ENCODE assay signal across 10 mouse cellular contexts in the genomic region with DNA sequence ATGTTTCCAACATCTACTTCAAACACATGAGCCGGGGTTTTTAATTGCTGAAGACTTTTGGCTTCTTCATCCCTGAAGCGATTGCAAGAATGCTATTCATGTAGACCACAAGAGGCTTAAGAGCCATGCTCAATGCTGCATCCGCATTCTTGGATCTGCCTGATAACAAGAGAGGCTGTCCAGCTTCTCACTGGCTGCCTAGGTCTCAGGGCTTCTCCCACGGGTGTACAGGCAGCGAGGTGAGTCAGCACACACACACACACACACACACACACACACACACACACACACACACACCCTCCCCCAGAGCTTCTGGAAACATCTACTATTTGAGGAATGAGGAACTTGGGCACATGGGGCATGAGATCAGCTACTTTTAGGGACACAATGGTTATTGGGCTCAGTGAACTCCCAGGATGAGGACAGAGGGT.
DNase-seq lines count a peak whose midpoint lies in the region; ATAC-seq and TF ChIP-seq lines count a peak whose summit lies in the region.
"Had no signal": no experiment of that assay in that cellular context is flagged by ENCODE, and none has a peak within 500 bp of the region (broad histone marks: within the 10 kb centered on the region; RNA-seq: fewer than 3 reads in every experiment).

No protein-coding gene starts in this region.

- no peak overlapping the region for H3K4me2 ChIP-seq in intestine, postnatal 0 days (replicated peaks; ENCODE audit: low read depth)
- H3K4me2 ChIP-seq in intestine, embryonic 16.5 days (ENCODE audit: low read depth, low read length), result no peak overlapping the region
- no peak overlapping the region for H3K4me2 ChIP-seq in lung, postnatal 0 days (replicated peaks; ENCODE audit: low read depth, low read length)

- peak; percentile 2; the same call in 1 of the 2 replicates for TF ChIP-seq CTCF in intestine, postnatal 0 days (IDR thresholded peaks at IDR 0.05; ENCODE audit: low read depth)
- TF ChIP-seq CTCF in brain, embryonic 14.5 days (IDR thresholded peaks at IDR 0.05; ENCODE audit: borderline replicate concordance, extremely low read depth, insufficient read depth, insufficient read length), result no peak
- TF ChIP-seq CTCF in lung, postnatal 0 days (IDR thresholded peaks at IDR 0.05), result no peak

- H3K4me1 ChIP-seq in intestine, postnatal 0 days (replicated peaks; ENCODE audit: control insufficient read depth, insufficient read depth, low read length), result no peaks in the 10 kb centered on the region
- 0 out of 2 replicates have a peak, but pooled peaks cover 2% of the 10 kb centered on the region for H3K4me1 ChIP-seq in intestine, embryonic 16.5 days (ENCODE audit: control insufficient read depth, insufficient read depth, low read length)
- H3K4me1 ChIP-seq in lung, postnatal 0 days (ENCODE audit: insufficient read depth, low read depth, low read length), result peaks cover 7% of the 10 kb centered on the region; the same call in 1 of the 2 replicates

- no peaks in the 10 kb centered on the region for H3K9me3 ChIP-seq in intestine, postnatal 0 days (ENCODE audit: control insufficient read depth)
- H3K9me3 ChIP-seq in intestine, embryonic 16.5 days (ENCODE audit: control insufficient read depth, low read length), result no peaks in the 10 kb centered on the region
- no peaks in the 10 kb centered on the region for H3K9me3 ChIP-seq in lung, postnatal 0 days (ENCODE audit: low read length)

- 54% methylated on average over 5 of the region's 5 CpGs for WGBS in intestine, postnatal 0 days
- WGBS in intestine, embryonic 16.5 days, result 70% methylated on average over 5 of the region's 5 CpGs
- WGBS in lung, postnatal 0 days, result 31% methylated on average over 5 of the region's 5 CpGs

- no peak overlapping the region for H3K4me3 ChIP-seq in intestine, postnatal 0 days (ENCODE audit: low read depth, low read length)
- H3K4me3 ChIP-seq in intestine, embryonic 16.5 days (ENCODE audit: low read length), result no peak overlapping the region
- H3K4me3 ChIP-seq in lung, postnatal 0 days (ENCODE audit: low read depth, low read length), result no peak overlapping the region

- no peak overlapping the region for H3K27ac ChIP-seq in intestine, postnatal 0 days (ENCODE audit: low read depth, low read length)
- H3K27ac ChIP-seq in intestine, embryonic 16.5 days (ENCODE audit: low read length), result no peak overlapping the region
- no peak overlapping the region for H3K27ac ChIP-seq in lung, postnatal 0 days (ENCODE audit: low read length)

- TF ChIP-seq POLR2A in brain, embryonic 14.5 days (IDR thresholded peaks at IDR 0.05; ENCODE audit: borderline replicate concordance, extremely low read depth, insufficient read depth, insufficient read length, poor library complexity, severe bottlenecking), result no peak

- H3K27me3 ChIP-seq in intestine, postnatal 0 days (replicated peaks; ENCODE audit: control insufficient read depth, insufficient read depth, low read length), result no peaks in the 10 kb centered on the region
- no peaks in the 10 kb centered on the region for H3K27me3 ChIP-seq in intestine, embryonic 16.5 days (replicated peaks; ENCODE audit: control insufficient read depth, insufficient read depth, low read length)
- no peaks in the 10 kb centered on the region for H3K27me3 ChIP-seq in lung, postnatal 0 days (replicated peaks; ENCODE audit: insufficient read depth, low read length)

- H3K36me3 ChIP-seq in intestine, postnatal 0 days (ENCODE audit: control insufficient read depth, insufficient read depth), result no peaks in the 10 kb centered on the region
- no peaks in the 10 kb centered on the region for H3K36me3 ChIP-seq in intestine, embryonic 16.5 days (ENCODE audit: control insufficient read depth, insufficient read depth, low read length)
- no peaks in the 10 kb centered on the region for H3K36me3 ChIP-seq in lung, postnatal 0 days (ENCODE audit: insufficient read depth, low read length)

- no peak overlapping the region for H3K9ac ChIP-seq in intestine, postnatal 0 days (ENCODE audit: low read depth, low read length)
- no peak overlapping the region for H3K9ac ChIP-seq in intestine, embryonic 16.5 days (ENCODE audit: low read depth, low read length)
- no peak overlapping the region for H3K9ac ChIP-seq in lung, postnatal 0 days (replicated peaks; ENCODE audit: low read depth)

- peak; percentile 97 for TF ChIP-seq EP300 in lung, postnatal 0 days (IDR thresholded peaks at IDR 0.05)

- ATAC-seq in intestine, postnatal 0 days, result no peak
- ATAC-seq in intestine, embryonic 16.5 days, result no peak
- ATAC-seq in lung, postnatal 0 days, result peak; percentile 95
- ATAC-seq: CD4-positive, CD25-positive, alpha-beta regulatory T cell, adult 4 months had no signal

- peak; percentile 15 for DNase-seq in brain, embryonic 14.5 days (ENCODE audit: low read depth)
- DNase-seq in heart, postnatal 36 days, result peak; percentile 6 to 21
- peak; percentile 91 for DNase-seq in lung, postnatal 0 days (ENCODE audit: low spot score)
- no peak for DNase-seq in adrenal gland, adult 8-10 months
- DNase-seq in cerebellum, postnatal 10 days, result no peak
- no peak for DNase-seq in spleen, postnatal 36 days (ENCODE audit: low spot score in 2 of 2)
- DNase-seq: cerebellum, adult 8-10 months had no signal

- intact Hi-C loops in heart, postnatal 36 days (cut with DNase I), result no loop called here

Comparison
In these comparisons a context has a peak if more than half of its experiments do, and no peak if none do; other contexts are left out.
1. DNase-seq: peak in brain, embryonic 14.5 days (single experiment), heart, postnatal 36 days (2 of 2) and lung, postnatal 0 days (single experiment); none in adrenal gland, adult 8-10 months (single experiment), cerebellum, postnatal 10 days (0 of 2) and spleen, postnatal 36 days (0 of 2).